Mouse (Mus musculus): ENCODE measurements around the gene Cars2.

DNA sequence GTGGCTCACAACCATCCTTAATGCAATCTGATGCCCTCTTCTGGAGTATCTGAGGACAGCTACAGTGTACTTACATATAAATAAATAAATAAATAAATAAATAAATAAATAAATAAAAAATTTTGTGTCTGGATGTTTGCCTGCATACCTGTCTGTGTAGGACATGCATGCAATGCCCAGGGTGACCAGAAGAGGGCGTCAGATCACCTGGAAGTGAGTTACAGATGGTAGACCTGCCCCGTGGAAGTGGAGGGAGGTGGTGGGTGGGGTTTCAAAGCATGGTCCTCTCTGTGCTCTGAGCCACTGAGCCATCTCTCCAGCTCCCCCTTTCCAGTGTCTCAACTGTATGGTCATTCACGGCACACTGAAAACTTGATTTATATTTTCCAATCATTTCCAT lies 6.2 kb downstream of the Cars2 start:
- TF ChIP-seq POLR2A (IDR thresholded peaks at IDR 0.05; ENCODE audit: control insufficient read depth, extremely low read depth, insufficient read depth, low read length, poor library complexity) (no peak), CTCF (IDR thresholded peaks at IDR 0.05; ENCODE audit: borderline replicate concordance, control insufficient read depth, extremely low read depth, insufficient read depth, low read length, poor library complexity) (peak; percentile 73; the same call in 1 of the 2 replicates)

Data from thymus, adult 2 months (tissue).